Mouse (Mus musculus): Measurements from ENCODE around the gene Gm28041. TPM values are rescaled to one million over a fixed set of nuclear protein-coding genes. Genes with fewer than 3 reads are reported as not detected.
A peak's percentile ranks its signal among the peaks of the same experiment; 100 is the strongest.
"Not testable (repeated sequence)": the region's sequence is repeated elsewhere in the genome, so short reads cannot be mapped to it uniquely, and the experiment has no call there.

Gm28041 gene
- total RNA-seq (2021) = under 1 TPM in 1 of 2 experiments, not detected in 1; 0.47 TPM
- long read RNA-seq, experiment 1 = 0 reads
- long read RNA-seq, experiment 2 = 0 reads

DNA sequence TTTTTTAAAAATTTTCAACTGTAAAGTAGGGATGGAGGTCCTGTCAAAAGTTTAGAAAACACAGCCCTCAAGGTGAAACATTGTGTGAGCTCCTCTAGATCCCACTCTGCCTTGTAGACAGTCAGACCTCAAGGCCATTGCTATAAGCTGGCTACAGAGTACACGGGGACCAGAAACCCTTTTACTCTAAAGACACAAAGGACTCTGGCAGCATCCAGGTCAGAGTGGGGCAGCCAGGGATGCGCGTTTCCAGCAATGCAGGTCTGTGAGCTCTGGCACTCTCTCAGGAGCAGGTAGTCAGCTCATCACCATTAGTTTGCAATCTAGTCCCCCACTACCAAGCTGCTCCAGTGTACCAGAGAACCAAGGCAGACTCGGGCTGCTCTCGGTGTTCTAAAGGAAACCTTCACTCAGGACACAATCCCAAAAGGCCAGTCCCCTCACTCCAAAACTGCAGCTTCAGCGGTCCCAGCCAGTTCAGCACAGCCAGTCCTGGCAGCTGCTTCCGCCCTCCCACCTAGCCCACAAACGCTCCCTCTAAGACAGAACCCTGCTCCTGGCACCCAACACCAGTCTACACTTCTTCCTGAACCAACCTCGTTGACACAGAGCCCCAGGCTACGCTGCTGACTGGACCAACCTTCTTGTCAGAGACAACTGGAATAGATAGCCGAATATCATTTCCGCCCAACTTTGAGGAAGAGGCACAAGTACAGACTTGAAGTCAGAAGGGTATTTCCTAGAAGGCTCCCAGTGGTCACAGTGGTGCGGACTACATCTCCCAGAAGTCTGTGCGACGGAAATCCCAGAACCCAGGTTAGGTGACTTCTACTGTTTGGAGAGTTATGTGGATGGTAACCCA lies at the start of gene Gm28041, which contains the start of gene Zfp456:
TSS of gene Gm28041 (minus strand) at position 684 of the 862 bp plus-strand sequence.
TSS of gene Zfp456 (minus strand) at position 761 of the 862 bp plus-strand sequence.
- peak; percentile 68 for DNase-seq (ENCODE audit: low spot score)

DNA sequence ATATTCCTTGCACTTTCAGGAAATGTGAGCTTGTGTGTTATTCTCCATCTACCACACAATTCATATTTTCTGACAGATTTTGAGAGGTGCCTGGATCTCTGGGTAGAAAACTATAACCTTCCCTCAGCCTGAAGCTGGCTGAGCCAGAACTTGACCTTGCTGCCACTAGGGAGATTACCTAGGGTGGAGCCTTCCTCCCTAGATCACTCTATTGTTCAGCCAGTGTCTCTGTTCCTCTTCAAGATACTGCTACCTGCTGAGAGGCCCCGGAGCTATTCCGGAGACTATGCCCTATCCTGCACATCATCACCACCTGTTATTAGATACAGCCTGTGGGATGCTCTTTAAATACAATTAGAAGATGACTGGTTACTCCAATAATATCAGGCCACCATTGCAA lies 47.0 kb upstream of the Gm28041 start:
- DNase-seq (ENCODE audit: low spot score) = not testable (repeated sequence)

DNA sequence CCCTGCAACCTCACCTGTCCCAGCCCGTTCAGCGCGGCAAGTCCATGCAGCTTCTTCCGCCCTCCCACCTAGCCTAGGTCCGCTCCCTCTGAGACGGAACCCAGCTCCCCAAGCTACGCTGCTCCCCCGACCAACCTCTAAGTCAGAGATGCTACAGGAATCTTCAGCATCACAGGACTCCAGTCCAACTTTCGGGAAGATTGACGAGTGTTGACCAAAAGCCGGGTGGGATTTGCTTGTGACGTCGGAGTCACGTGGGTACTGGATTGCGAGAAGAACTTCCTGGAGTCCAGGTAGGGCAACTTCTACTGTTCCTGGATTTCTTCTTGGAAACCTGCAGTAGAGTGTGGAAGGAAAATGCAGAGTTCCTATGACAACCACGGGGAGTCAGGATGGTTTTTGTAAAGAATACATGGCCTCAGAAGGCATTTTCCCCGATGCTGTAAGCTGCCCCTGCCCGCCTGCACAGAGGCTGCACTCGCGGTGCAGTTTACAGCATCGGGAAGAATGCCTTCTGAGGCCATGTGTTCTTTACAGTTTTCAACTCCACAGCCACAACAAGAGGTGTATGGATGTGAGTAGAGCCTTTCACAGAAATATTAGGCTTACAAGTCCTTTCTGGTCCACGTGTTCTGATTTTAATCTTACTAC lies 45.8 kb upstream of the Gm28041 start, which contains the start of gene Zfp459:
TSS of gene Zfp459 (minus strand) at position 212 of the 651 bp plus-strand sequence.
- DNase-seq (ENCODE audit: low spot score) = no peak

DNA sequence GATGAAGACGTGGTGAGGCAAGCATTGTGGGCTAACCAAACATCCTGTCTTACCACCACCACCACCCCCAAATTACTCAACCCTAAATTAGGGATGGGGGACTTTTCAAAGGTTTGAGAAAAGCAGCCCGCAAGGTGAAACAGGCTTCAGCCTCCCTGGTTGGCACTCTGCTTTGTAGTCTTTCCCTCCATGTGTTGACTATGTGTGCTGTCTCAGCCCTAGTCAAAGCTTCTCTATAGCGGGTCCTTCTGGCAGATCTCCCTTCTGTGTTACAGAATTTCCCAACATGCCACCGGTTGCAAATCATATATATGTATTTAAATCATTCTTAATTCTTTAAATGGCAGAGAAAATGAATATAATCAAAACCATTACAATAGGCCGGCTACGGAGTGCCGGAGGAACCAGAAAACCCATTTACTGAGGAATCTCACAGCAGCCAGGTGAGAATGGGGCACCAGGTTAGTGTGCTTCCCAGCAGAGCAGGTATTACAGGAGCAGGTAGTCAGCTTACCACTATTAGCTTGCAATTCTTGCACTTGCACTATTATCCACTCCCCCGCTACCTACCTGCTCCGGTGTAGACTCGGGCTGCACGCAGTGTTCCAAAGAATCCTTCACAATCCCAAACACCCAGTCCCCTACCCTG lies 45.1 kb upstream of the Gm28041 start:
- no peak for DNase-seq (ENCODE audit: low spot score)

DNA sequence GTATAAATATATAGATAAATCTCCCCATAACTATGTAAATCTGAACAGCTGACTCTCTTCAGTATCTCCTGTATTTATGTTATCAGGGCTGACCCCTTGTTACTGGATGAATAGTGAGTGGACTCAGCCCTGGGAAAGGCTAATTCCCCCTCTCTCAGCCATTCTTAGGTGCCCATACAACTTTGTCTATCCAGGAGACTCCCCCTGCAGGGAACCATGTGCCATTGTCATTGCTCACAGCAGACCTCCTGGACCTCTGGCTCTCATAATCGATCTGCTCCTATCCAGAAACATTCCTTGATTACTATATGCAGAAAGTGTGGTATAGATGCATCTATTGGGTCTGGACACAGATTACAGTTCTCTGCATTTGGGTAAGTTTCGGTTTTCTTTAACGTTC lies 41.3 kb upstream of the Gm28041 start:
- DNase-seq (ENCODE audit: low spot score) = no peak

DNA sequence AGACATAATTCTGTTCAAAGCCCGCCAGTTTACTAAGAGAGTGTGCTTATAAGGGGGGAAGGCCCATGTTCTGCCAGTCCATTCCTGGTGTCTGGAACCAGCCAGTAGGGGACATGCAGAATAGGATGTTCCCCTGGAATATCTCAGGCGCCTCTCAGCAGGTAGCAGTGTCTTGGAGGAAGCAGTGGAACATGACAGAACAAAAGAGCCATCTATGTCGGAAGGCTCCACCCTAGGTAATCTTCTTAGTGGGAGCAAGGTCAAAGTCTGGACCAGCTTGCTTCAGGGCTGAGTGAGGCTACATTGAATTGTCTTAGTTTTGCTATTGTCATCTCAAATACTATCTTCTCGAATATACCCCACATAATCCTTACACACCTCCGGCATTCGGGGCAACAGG lies 40.2 kb upstream of the Gm28041 start:
- DNase-seq (ENCODE audit: low spot score) = no peak

DNA sequence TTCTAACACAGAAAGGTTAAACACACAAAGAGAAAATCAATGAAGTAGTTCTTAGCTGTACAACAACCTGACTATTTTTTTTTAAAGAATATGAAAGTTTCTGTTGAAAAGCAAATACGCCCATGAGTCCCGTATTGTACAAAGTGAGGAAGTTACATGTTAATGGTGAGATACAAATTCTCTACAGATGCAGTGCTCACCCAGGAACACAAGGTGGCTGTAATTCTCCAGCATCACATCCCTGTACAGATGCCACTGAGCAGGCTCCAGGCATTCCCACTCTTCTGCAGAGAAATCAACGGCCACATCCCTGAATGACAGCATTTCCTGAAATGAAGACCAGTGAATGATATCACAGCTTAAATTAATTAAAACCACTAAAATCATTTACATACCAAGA lies 38.1 kb upstream of the Gm28041 start:
- DNase-seq (ENCODE audit: low spot score) = not testable (repeated sequence)

DNA sequence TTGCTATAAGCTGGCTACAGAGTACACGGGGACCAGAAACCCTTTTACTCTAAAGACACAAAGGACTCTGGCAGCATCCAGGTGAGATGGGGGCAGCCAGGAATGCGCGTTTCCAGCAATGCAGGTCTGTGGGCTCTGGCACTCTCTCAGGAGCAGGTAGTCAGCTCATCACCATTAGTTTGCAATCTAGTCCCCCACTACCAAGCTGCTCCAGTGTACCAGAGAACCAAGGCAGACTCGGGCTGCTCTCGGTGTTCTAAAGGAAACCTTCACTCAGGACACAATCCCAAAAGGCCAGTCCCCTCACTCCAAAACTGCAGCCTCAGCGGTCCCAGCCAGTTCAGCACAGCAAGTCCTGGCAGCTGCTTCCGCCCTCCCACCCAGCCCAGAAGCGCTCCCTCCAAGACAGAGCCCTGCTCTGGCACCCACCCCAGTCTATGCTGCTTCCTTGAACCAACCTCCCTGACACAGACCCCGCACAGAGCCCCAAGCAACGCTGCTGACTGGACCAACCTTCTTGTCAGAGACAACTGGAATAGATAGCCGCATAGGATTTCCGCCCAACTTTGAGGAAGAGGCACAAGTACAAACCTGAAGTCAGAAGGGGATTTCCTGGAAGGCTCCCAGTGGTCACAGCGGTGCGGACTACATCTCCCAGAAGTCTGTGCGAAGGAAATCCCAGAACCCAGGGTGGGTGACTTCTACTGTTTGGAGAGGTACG lies 23.8 kb upstream of the Gm28041 start, which contains the start of gene Zfp429:
TSS of gene Zfp429 (minus strand) at position 637 of the 721 bp plus-strand sequence.
- DNase-seq (ENCODE audit: low spot score) = peak; percentile 71

DNA sequence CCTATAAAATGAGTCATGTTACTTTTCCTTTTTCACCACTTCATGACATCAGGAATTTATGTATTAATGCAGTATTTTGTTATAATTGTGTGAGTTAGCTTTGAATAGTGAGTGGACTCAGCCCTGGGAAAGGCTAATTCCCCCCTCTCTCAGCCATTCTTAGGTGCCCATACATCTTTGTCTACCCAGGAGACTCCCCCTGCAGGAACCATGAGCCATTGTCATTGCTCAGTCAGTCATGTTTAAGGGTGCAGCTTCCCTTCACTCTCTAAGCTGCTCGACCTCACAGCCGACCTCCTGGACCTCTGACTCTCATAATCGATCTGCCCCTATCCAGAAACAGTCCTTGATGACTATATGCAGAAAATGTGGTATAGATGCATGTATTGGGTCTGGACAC lies 722 bp upstream of the Gm28041 start:
- not testable (repeated sequence) for DNase-seq (ENCODE audit: low spot score)

DNA sequence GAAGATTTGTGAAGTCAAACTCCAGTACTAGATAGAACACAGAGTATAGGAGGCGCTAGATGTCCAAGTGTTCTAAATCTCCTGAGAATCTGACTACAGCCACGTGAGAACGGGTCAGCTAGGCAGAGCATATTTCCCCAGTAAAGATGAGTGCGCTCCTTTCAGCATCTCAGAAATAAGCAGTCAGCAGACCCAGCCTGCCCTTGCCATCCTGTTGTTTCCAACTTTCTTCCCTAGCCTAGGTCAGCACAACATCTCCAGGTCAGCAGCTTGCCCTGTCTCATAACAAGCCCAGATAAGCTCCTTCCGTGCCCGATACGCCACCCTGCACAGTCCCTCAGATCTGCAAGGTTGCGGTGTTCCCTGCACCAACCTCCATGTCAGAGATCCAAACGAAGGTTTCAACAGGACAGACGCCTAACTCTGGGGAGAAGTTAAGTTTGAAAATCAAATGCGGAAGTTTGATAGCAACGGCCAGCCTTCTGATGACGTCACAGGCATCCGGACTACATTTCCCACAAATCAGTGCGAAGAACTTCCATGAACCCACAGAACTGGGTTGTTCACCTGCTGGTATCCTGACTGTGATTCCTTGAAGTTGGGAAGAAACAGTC lies 15.3 kb downstream of the Gm28041 start, which contains the start of the genes Gm28044 and Zfp953:
TSS of gene Gm28044 (minus strand) at position 406 of the 614 bp plus-strand sequence.
TSS of gene Zfp953 (minus strand) at position 475 of the 614 bp plus-strand sequence.
- peak; percentile 93 for DNase-seq (ENCODE audit: low spot score)

DNA sequence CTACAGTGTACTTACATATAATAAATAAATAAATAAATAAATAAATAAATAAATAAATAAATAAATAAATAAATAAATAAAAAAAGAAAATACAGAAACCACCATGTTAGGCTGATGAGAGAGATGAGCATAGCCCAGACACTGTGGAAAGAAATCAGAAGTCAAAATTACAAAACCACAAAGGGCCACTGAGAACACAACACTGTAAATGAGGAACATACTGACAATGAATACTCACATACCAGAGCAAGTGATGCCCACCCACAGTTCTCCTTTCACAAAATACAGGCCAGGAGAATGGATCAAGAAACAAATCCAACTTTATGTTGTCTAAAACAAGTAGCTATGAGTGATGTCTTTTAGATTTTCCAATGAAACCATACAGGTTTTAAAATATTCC lies 23.7 kb downstream of the Gm28041 start:
- no peak for DNase-seq (ENCODE audit: low spot score)

DNA sequence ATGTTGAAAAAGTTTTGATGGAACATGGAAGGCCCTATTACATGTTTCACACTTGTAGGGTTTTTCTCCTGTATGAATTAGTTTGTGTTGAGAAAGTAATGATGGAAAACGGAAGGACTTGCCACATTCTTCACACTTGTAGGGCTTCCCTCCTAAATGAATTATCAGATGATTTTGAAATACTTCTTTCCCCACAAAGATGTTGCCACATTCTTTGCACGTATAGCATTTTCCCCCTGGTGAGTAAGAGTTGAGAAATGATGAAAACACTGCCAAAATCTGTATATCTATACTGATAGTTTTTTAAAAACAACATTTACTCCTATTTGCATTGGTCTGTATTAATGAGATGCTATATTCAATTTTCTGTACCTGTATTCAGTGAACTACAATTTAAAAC lies 32.1 kb downstream of the Gm28041 start:
- DNase-seq (ENCODE audit: low spot score) = no peak

DNA sequence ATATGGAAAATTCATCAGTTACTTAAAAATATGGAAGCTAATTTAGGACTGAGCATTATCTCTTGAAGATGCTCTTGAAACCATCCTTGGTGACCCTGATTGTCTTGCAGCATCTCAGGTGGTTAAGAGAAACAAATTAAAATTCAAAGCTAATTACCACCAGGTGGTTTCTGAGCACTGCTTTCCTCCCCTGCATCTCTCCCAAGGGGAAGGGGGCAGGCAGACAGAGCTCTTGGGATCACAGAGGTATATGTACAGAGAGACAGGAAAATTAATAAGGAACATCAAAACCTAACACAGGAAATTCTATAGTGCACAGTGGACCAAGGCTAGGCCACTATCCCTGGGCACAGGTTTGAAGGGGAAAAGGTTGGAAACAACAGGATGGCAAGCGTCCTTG lies 42.7 kb downstream of the Gm28041 start:
- no peak for DNase-seq (ENCODE audit: low spot score)

DNA sequence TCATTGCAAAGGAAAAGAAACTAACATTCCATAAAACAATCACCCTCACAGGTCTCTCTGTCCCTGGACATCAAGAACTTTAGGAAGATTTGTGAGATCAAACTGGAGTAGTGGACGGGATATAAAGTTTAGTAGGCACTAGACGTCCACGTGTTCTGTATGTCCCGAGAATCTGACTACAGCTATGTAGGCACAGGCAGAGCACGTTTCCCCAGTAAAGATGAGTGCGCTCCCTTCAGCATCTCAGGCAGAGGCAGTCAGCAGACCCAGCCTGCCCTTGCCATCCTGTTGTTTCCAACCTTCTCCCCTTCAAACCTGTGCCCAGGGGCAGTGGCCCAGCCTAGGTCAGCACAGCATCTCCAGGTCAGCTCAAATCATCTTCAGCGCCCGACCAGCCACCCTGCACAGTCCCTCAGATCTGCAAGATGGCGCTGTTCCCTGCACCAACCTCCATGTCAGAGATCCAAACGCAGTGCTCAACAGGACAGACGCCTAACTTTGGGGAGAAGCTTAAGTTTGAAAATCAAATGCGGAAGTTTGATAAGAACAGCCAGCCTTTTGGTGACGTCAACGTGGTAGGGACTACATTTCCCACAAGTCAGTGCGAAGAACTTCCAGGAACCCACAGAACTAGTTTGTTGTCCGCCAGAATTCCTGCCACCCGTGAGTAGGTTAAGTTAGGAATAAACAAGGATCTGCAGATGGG lies 43.4 kb downstream of the Gm28041 start, which contains the start of gene Zfp595:
TSS of gene Zfp595 (minus strand) at position 552 of the 706 bp plus-strand sequence.
- DNase-seq (ENCODE audit: low spot score) = peak; percentile 89

DNA sequence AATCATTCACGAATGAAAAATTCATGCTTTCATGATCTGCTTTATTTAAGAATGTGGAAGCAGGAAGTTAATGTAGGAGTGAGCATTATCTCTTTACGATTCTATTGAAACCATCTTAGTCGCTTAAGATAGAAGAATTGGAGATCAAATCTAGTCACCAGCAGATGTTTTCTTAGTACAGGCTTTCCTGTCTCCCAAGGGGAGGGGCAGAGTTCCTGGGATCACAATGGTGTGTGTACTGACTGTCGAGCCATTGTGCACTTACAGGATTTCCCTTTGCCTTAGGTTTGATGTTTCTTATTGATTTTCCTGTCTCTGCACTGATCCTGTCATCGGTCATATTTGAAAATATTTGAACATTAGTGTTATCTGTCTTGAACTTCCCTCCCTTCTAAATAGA lies 68.8 kb downstream of the Gm28041 start:
- DNase-seq (ENCODE audit: low spot score) = no peak

DNA sequence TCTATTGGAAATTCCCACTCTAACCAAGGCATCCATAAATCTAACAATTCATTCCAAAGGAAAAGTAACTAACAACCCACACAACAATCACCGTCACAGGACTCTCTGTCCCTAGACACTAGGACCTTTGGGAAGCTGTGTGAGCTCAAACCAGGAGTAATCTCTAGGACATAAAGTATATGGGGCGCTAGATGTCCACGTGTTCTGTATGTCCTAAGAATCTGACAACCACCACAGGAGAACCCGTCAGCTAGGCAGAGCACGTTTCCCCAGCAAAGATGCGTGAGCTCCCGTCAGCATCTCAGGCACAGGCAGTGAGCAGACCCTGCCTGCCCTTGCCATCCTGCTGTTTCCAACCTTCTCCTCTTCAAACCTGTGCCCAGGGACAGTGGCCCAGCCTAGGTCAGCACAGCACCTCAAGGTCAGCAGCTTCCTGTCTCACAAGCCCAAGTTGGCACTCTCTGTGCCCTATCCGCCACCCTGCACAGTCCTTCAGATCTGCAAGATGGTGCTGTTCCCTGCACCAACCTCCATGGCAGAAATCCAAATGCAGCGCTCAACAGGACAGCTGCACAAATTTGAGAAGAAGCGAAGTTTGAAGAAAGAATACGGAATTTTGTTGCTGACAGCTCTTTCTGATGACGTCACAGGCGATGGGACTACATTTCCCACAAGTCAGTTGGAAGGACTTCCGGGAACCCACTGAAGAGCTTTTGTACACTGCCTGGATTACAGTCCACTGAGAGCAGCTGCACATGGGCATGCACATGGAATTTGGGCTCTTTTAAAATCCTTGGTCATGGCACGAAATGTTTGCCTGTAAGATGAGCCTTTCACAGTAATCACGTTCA lies 69.5 kb downstream of the Gm28041 start, which contains the start of gene Zfp457:
TSS of gene Zfp457 (minus strand) at position 664 of the 851 bp plus-strand sequence.
- peak; percentile 94 for DNase-seq (ENCODE audit: low spot score)
